Mouse (Mus musculus) lung, adult 10 weeks (tissue): ENCODE results near the gene Abhd2. TPM values are rescaled to one million over a fixed set of nuclear protein-coding genes. Genes with fewer than 3 reads are reported as not detected.

ENCODE experiments used
- polyA plus RNA-seq: library from polyadenylated mRNA; stranded (reverse); fragments of 350-450 nt; fragmentation: Illumina TruSeq; extraction: RNeasy Lipid Tissue Mini Kit (QIAGEN cat#74804); gene quantifications from one replicate; pipeline ENCODE4 v1.2.3, GENCODE M21; 2014; ENCODE audit warnings: low read depth, low replicate concordance; ENCODE audit not compliant: insufficient read depth

Abhd2 gene
- polyA plus RNA-seq = 34.2 TPM

DNA sequence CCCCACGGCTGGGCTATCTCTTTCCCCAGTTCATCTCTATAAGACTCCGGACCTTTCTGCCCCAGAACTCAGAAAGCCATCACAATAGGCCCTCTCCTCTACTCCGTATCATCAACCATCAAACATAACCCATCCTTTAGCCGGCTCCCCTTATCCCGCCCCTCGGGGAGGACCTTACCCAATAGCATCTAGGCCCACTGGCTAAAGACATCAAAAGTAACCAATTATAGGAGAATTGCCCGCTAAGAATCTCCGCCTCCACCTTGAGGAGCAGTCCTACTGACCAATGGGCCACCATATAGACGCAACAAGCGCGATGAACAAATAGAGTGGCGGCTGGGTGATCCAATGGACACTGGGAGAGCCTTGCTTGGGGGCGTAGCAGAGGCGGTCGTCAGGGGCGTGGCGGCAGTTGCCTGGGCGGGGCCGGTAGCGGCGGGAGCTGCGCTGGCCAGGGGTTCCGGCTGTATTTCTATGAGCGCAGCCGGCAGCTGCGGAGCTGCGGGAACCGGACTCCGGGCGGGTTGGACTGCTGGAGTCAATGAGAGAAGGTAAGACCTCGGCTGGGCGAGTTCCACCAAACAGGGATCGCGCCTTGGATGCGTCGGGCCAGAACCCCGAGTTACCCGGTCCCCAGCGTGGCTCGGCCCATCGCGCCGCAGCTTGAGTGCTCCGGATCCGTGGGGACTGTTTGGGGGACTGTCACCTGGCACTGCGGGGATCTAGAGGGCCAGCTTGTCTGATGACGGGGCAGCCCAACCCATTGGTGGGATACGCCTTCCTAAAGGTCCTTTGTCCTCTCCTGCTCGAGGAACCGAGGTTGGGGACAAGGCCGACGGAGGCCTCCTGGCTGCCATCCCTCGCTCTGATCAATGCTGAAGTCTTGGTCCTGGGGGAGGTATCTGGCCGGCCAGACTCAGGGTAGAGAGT is at the start of gene Abhd2:
Gene Abhd2 (plus strand): TSS at position 411 of the 930 bp plus-strand sequence.

DNA sequence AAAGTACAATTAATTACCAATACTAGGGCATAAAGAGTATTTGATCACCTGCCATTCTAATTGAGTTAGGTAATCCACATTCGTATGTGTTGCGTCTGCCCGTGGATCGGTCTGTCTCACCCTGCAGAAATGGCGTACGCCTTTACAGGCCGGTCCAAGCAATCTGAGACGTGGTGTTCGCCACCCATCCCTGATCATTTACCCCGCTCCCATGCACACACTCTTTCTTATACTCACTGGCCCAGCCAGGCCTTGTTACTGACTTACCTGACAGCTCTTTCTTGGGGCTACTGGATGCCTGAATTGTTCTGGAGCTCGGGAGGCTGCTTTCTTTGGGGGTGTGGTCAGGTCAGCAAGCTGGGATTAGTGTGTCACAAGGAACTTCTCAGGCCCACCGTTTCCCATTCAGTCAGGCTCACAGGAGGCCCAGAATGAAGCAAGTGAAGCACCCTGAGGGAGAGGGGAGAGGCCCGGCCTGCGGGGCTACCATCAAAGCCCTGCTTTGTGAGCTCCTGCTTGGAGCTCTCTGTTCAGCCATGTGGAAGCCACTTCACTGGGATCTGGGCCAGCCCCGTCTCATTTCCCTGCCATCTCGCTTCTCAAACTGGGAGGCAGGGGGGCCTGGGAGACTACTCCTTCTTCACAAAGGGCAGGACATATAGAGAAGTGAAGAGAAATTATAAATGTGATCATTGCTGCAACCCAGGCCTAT is 113.6 kb downstream of the Abhd2 start, which contains the start of gene Rlbp1:
Gene Rlbp1 (minus strand): TSS at position 627 of the 712 bp plus-strand sequence.

GRCm38 (mm10) chr7:79391883-79392649 is 119.1 kb downstream of the Abhd2 start, which contains the start of gene Fanci:
TSS of gene Fanci (plus strand) at chr7:79391929.

Other genes starting within 250 kb of the Abhd2 start
- not detected for gene Acan, start 219.7 kb upstream of the Abhd2 start, polyA plus RNA-seq
- 0.12 TPM for gene Hapln3, start 142.2 kb upstream of the Abhd2 start, polyA plus RNA-seq
- 205 TPM for gene Mfge8, start 124.1 kb upstream of the Abhd2 start, polyA plus RNA-seq
- 0.46 TPM for gene Rlbp1, start 113.8 kb downstream of the Abhd2 start, polyA plus RNA-seq
- gene Fanci, start 118.7 kb downstream of the Abhd2 start, polyA plus RNA-seq = 0.22 TPM
- 25.9 TPM for gene Polg, start 193.2 kb downstream of the Abhd2 start, polyA plus RNA-seq